Mouse (Mus musculus): ENCODE data around the gene 5330417H12Rik.

Gene 5330417H12Rik

DNA sequence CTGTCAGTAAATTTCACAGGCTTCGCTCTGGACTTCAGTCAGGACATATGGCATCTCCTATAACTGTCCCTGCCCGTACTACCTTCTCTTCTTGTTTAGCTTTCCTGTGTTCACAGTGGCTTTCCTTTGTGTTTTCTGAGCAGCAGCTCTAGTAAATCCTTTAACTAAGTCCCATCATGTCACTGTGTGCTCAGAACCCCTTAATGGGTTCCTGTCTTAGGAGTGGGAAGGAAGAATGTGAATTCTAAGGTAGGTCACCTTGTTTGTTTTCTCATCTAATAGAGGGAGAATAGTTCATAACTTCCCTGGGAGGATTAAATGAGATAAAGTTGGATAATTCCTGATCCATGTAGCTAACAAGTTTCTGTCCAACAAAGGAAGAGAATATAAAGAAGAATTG is at the start of gene 5330417H12Rik:
TSS of gene 5330417H12Rik (minus strand) at position 101 of the 400 bp plus-strand sequence.
- no peak for DNase-seq

DNA sequence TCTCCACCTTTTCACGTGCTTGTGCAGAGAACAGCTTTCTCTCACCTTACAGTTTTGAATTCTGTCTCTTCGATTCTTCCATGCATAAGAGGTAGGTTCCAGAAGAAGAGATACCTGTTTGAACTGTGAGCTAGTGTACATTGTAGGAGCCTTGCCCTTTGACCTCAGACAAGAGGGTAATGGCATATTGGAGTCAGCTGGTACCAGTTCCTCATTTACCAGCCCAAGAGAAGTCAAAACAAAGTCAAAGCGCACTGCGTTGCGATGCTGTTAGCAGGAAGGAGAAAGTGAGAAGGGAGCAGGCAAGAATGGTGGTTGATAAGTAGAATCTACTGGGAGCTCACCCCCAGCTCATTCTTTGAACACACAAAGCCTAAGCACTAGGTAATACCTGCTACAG is 43.6 kb upstream of the 5330417H12Rik start:
- no peak for DNase-seq

DNA sequence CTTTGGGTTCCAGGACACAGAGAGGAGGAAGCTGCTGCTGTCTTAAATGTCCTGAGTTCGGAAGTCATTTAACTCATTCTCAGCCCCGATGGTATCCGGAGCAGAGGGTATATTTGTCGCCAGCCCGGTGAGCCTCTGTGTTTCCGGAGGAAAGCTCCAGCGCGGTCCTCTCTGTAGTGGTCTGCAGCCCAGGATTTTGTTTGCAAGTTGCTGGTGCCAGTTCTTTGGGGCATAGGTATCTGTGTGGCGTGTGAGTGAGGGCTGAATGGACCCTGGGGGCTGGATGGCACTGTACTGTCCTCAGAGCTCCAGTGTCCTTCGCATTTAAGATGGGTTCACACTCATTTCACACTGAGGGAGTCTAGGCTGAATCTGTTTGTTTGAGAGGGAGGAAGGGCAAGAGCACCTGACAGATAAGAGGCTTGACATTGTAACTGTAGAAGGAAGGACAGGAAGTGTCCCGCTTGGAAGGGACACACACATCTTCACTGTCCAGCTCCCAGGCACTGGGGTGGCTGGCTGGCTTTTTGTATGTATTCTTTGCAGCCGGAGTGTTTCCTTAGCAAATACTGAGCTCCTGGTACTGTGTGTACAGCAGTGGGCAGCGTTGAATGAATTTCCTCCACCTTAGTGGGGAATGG is 41.4 kb upstream of the 5330417H12Rik start:
- no peak for DNase-seq

DNA sequence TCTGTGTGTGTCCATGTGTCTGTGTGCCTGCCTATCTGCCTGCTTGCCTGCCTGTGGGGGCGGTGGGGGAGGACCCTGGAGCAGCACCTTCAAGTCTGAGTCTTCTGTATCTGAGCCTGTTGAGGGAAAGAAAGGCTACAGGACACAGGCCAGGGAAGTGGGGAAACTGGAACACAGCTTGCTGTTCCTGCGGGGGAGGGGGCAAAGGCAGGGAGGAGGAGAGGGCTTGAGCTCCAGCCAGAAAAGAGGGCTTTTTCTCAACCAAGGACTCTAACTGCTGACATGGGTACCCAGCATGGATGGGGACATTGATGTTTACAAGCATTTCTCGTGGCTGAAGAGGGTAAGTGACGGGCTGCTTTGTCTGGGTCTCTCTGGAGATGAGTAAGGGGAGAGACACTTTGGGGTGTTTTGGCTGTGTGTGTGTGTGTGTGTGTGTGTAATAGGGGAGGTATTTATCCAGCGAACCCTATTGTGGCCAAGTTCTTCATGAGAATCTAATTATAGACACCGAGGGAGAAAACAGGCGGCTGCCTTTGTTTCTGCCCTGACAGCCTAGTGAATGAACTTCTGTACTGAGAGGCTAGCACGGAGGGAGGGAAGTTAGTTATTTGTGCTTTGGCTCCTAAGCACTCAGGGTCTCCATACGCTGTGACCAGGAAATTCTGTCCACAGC is 40.8 kb upstream of the 5330417H12Rik start:
- no peak for DNase-seq

DNA sequence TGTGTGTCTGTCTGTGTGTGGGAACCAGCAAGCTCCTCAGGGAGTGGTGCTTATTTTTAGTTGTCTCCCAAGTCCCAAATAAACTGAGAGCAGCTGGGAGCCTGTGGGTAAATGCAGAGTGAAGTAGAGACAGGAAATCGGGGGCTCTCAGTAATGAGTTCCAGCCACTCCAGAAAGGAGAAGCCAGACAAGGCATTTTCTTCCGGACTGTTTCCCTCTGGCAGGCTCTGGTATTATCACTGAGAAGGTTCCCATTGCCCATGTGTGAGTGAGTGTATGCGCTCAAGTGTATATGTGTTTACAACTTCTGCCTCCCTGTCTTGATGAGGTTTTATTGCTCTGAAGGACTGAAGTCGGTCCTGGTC is 40.2 kb upstream of the 5330417H12Rik start:
- no peak for DNase-seq

DNA sequence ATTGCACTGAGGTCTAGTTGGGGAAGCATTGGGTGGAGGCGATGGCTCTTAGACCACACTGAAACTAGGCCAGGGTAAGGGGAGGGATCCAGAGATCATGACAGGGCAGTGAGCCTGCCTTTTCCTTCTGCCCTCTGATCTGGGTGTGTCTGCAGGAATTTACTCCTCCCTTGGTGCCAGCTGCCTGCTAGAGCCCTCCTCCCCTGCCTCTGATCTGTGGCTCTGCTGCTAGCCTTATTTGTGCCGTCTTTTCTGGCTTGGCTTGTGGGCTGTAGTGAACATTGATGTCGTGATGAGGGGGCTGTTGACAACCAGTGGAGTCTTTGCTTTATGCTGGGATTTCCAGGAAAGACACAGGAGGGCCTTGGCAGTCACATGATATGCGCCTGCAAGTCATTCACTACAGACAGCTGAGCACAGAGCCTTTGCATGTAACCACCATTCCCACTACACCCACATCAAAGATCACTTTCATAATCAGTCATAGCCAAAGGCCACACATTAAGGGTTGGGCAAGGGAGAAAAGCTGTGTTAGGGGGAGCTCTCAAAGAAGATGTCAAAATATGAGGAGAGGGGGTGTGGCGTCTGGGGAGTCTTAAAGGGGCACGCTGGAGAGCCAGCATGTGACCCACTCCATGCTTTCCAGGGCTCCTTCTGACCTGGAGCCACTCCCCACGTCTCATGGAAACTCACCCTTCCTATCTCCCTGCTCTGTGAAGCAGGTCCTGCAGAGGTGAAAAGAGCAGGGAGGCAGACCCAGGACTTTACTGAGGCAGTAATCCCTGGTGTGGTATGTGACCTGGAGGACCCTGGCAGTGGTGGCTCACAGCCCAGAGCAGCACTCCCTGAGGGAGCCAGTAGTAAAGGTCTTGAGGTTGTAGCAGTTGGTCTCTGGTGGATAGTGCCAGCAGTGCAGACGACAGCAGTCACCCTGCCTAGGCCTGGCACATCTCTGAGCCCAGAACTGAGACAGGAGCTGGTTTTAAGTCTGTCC is 39.4 kb upstream of the 5330417H12Rik start:
- no peak for DNase-seq

DNA sequence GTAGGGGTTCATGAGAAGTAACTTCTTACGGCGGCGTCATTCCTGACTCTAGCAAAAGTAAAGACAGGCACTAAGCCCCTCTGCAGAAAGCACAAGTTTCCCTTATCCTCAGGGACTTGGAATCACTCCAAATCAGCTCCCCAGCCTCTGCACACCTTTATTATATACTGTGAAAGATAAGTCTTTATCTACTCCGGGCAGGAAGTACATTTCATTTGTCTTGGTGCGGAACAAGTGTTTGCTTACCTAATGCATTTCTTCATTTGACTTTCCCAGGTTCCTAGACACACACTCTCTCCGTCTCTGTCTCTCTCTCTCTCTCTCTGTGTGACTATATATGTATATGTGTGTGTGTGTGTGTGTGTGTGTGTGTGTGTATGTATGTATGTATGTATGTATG is 38.7 kb upstream of the 5330417H12Rik start:
- DNase-seq: no peak

DNA sequence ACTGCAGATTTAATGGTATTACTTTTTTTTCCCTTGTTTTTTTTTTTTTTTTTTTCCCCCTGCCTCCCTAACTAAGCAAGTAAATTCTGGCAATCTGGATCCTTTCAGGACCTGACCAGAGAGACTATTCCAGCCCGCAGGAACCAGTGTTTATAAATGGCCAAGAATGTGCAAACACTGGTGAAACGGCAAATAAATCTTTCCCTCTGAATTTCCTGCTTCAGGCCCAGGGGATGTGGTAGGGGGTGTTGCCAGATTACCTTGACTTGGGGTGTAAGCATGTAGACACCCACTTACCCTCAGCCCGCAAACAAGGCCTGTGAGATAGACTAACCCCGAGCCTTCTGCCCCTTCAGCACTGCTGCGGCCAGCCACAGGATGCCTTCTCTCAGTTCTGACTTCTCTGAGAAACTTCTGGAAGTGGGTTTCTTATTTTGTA is 36.9 kb upstream of the 5330417H12Rik start:
- no peak for DNase-seq

DNA sequence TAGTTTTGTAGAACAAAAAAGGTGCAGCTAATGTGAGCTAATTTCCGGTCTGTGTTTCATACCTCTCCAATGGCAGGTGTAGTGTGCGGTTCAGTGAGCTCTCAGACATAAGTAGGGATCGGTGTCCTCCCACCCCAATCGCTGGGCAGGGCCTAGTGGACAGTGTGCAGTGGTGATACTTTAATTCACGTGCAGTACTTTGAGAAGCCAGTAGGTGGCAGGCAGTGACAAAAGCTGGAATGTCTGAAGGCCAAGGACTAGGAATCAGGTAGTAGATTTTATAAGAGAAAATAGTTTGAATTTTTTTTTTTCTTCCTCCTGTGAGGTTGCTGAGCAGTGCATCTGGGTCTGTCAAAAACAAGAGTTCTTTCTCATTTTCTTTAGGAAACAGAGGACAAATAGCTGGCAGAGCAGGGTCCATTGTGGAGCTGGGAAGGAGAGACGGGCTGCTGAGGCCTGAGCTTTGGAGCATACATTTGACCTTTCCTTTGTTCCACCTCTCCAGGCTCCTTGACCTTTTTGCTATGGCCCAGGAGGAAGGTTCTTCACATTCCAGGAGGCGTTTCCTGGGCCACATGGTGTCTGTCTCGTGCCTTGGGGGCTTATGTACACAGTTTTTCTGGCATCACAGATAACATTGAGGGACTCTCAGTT is 36.4 kb upstream of the 5330417H12Rik start:
- DNase-seq: peak; percentile 64

DNA sequence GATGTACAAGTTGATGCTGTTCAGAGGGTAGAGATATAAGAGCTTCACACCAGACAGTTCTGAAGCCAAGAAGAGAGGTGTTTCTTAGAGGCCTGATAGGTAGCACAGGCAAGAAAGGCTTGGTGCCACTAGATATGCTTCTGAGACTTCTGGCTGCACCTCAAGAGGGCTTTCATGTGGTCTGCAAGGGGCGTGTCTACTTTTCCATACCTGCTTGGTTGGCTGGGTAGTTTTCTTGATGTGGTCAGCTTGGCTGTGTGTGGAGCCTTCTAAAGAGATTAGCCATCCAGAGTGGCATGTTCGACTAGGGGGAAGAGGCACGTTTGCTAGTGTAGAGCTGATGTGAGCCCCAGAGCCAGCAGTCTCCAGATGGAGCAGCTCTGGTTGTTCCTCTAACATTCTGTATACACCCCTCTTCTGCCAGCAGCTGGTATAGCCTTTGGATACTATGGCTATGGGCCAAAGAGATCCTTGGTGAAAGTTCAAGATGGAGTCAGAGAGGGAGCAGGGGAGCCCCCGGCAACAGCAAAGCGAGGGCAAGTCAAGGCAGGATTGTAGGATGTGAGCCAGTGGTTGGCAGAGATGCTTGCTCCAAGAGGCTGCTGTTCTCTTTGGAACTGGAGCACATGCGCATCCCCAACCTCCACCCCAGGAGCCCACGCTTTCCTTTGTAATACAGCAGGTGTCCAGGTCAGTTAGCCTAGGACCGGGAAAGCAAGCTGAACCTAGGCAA is 34.4 kb upstream of the 5330417H12Rik start:
- no peak for DNase-seq

DNA sequence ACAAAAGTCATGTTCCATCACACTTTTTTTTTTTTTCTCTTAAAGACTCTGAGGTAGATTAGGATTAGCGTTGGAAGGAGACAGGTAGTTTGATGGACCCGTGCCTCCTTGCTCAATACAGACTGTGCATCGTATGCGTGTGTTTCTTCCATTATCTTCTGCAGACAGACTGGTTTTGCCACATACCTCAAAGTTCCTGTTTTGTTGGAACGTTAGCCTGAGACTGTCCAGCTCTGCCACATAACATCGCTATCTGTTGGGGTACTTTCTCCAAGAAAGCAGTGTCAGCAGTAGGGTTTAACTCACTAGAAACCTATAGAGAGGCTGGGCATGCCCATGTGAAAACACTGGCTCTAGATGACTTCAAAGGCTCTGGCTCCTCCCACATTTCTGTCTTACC is 31.5 kb upstream of the 5330417H12Rik start:
- DNase-seq: no peak

DNA sequence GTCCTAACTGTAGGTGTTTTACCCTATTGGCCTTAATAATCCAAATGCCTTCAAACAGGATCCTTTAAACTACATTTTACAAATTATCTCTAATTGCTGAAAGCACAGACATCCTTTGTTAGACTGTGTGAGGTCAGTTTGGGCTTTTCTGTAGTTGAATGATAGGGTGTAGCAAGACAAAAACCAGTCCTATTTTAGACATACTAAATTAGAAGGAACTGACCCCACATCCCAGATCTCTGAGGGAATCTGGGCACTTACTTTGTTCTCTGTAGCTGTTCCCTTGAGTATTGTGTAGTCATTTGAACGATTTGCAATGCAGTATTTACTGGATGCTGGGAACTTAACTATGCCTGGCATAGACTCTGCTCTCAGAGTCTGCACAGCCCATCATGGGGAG is 26.9 kb upstream of the 5330417H12Rik start:
- no peak for DNase-seq

DNA sequence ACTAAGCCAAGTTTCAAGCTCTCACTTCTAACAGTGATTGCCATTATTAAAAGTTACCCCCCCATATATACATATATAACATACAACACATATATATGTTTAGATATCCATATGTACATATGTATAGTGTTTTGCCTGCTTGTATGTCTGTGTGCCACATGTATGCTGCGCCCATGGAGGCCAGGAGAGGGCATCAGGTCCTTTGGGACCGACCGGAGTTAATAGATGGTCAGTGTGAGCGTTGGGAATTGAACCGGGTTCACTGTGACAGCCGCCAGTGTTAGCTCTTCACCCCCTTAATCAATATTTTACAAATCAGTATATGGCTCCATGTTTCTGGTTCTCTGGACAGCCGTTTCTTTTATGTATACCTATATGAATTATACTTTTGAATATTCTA is 25.0 kb upstream of the 5330417H12Rik start:
- no peak for DNase-seq

DNA sequence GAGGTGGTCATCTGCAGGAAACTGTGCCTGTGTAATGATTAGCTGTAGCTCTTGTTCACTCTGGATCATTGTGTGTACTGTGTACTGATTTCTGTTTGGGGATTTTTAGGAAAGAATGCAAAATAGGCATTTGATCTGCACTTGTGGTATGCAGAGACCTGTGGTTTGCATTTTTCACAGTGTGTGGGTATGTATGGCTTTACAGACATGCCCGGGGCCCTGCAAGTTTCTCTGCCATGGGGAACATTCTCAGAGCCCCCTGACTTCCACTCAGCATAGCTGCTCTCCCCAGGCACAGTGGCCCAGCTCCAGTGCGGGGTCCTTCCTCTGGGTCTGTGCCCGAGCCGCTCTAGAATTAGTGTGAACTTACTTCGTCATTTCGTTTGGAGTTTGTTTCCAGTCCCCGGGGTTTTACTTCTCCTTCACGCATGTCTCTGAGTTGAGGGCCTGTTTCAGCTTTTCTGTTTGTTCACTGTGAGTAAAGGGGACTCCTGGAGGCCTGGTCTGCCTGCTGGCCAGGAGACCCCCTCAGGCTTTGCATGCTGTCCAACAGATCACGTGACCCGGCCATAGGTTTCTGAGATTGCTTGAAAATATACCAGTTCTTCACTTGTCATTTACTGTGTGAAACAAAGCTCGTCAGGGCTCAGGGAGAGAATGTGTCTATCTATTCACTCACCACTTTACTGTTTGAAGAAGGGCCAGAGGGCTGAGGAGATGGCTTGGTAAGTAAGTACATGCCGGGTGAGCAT is 24.2 kb upstream of the 5330417H12Rik start:
- DNase-seq: no peak

DNA sequence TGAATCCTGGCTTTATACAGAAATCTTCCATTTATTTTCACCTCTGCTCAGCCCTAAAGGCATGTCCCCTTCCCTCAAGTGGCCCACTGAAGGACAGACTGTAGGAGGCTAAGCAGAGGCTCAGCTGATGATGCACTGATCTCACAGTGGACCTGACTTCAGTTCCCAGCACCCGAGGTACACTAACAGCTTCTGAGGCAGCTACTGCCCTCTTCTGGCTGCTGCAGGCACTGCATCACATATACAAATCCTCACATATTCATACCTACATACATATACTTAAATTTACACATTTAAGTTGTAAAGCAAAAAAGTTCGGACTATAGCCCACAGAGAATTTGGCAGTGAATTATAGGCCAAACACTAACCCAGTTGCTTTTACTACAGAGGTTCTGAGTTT is 20.0 kb upstream of the 5330417H12Rik start:
- no peak for DNase-seq

DNA sequence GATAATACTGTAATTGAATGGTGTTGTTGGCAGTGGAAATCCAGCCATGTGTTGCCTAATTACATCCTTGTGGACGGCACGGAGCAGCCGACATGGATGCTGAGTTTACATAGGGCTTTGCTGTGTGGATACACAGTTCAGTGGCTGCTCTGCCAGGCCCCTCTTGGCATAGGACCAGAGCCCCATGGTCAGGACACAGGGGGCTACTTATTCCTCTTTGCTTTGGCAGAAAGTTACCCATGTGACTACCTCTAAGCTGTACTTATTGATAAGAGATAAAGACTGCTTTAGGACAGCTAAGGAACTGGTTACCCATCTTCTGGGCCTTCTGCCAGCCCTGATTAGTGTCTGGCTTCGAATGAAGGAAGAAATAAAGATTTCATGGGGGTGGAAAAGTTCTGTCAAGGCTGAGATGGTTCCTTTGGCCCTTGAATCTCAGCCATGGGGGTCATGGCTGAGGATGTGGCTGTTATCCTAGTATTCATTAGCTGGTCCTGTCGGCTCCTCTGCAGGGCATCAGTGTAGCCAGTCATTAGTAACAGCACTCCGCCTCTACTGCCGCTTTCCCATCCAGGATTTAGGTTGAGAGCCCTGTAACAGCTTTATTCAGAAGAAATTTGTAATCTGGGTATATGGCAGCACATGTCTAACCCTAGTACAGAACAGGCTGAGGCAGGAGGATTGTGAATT is 17.8 kb upstream of the 5330417H12Rik start:
- peak; percentile 29 for DNase-seq

DNA sequence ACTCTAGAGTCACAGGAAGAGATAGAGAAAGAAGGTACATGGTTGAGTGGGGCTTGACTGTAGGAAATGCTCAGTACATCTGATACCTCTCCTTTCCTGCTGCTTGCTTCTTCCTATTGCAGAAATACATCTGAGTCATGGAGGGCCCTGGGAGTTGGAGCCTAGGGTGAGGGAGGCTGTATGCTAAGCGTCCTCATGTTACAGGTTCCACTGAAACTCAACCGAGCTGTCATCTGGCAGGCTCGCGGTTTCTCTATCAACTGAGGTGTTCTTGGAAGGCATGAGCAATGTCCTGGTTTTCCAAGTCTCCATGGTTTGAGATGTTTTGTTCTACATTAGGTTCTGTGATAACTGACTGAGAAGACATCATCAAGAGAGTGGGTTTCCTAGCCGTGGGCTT is 13.1 kb upstream of the 5330417H12Rik start:
- DNase-seq: no peak

DNA sequence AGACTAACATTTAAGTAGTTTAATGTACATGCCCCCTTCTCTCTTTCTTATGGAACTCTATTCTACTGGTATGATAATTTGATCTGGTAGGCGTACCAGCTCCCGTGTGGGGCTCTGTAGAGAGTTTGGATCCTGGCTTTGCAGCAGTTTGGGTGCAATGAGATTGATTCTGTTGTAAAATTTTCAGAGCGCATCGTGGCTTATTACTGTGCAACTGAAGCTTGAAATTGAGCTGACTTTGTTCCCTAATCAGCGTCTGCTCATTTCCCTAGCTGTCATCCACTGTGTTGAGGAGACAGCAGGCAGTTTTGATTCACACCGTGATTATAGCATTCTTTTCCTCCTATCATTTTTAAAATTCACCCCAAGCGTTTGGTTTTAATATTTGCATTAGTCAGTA is 12.4 kb upstream of the 5330417H12Rik start:
- no peak for DNase-seq

DNA sequence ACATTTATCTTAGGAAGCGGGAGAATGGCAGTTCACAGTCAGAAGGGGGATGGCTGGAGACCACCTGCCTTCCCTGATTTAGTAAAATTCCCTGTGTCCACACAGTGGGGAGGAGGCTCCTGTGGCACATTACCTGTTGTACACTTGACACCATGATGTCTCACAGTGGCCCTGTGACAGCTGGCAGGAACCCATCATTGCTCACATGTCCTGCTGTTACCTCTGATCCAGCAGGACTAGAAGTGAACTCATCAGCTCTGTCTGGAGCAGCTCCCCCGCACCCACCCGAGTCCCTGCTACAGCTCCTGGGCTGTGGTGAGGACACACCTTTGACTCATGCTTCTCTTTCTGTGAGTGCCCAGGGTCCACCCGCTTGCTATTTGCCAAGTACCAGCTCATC is 8.2 kb upstream of the 5330417H12Rik start:
- DNase-seq: no peak

DNA sequence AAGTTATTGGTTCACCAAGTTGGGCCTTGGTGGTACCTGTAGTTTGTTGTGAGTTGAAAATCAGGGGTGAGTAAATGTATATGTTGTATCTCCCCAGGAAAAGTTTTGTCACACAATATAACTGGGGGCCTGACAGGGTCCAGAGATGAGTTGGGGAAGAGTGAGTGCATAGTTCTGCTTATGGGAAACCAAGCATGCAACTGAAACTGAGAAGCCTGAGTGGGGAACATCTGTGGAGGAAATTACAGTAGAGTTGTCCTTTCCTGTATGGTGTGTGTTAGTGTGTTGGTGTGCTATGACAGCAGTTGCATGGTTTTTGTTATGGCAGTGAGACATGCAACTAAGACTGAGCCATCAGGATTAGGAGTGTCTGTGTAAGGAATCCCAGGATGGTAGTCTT is 3.4 kb upstream of the 5330417H12Rik start:
- no peak for DNase-seq

DNA sequence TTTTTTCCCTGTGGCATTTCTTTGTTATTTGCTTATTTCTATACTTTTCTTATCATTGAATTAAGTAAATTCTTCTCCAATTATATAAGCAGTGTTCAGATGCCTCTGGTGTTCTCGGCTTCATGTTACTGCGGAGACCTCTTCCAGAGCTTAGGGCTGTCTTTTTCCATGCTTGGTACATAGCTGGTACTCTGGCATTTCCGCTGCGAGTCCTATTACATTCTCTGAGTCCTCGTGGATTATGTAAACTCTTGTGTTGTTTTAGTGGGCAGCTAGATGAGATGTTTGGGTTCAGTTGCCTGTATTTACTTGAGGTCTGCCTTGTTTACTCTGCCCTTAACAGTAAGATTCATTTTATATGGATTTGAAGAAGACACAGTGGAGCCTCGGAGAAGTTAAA is 820 bp upstream of the 5330417H12Rik start:
- DNase-seq: no peak
